Mouse (Mus musculus) midbrain, embryonic 16.5 days (tissue): ENCODE measurements around the gene Fam49a. TPM values are rescaled to one million over a fixed set of nuclear protein-coding genes. Genes with fewer than 3 reads are reported as not detected.
A peak's percentile ranks its signal among the peaks of the same experiment; 100 is the strongest.

Source experiments
- ATAC-seq: fragments of 200-750 bp; cut with Nextera tagmentation; 2 replicates; pipeline ENCODE4 v1.8.0; 2017; ENCODE audit warnings: moderate TSS enrichment
- H3K27ac ChIP-seq: fragments of 300-500 bp; sonication (generic); 2 replicates; pipeline ENCODE4 v1.5.1; 2014; ENCODE audit warnings: mild to moderate bottlenecking, low read length, mixed read lengths
- H3K27me3 ChIP-seq: fragments of 300-500 bp; sonication (generic); 2 replicates; pipeline ENCODE4 v1.6.1; 2014; ENCODE audit warnings: low read depth, low read length, mixed read lengths; ENCODE audit not compliant: control insufficient read depth, insufficient read depth
- H3K36me3 ChIP-seq: fragments of 300-500 bp; sonication (generic); 2 replicates; pipeline ENCODE4 v1.6.1; 2014; ENCODE audit warnings: mild to moderate bottlenecking, low read length, moderate library complexity, mixed read lengths; ENCODE audit not compliant: control insufficient read depth, insufficient read depth
- H3K4me1 ChIP-seq: fragments of 300-500 bp; sonication (generic); 2 replicates; pipeline ENCODE4 v1.6.1; 2014; ENCODE audit warnings: mild to moderate bottlenecking, low read length, mixed read lengths; ENCODE audit not compliant: control insufficient read depth, insufficient read depth
- H3K4me2 ChIP-seq: fragments of 300-500 bp; sonication (generic); 2 replicates; pipeline ENCODE4 v1.6.1; 2014; ENCODE audit warnings: mild to moderate bottlenecking, low read length, mixed read lengths
- H3K4me3 ChIP-seq: fragments of 300-500 bp; sonication (generic); 2 replicates; pipeline ENCODE4 v1.5.1; 2014; ENCODE audit warnings: low read depth, mild to moderate bottlenecking, low read length, moderate library complexity, mixed read lengths
- H3K9ac ChIP-seq: fragments of 300-500 bp; sonication (generic); 2 replicates; pipeline ENCODE4 v1.6.1; 2014; ENCODE audit warnings: low read depth, low read length, mixed read lengths
- H3K9me3 ChIP-seq: fragments of 300-500 bp; sonication (generic); replicated peaks from 2 replicates; pipeline ENCODE4 v1.6.1; 2014; ENCODE audit warnings: mild to moderate bottlenecking, low read length, mixed read lengths; ENCODE audit not compliant: control insufficient read depth, poor library complexity, severe bottlenecking
- WGBS: fragments of 180-500 bp; shearing (Covaris S2); extraction: QIAGEN DNeasy Blood & Tissue Kit; methylation state at CpG from one replicate; pipeline ENCODE4 v1.1.7; 2014; 5-methylcytosine and 5-hydroxymethylcytosine counted together
- polyA plus RNA-seq: library from polyadenylated mRNA; unstranded; fragments of >200 nt; fragmentation: Nextera tagmentation; extraction: Ambion mirVana; gene quantifications from 2 replicates; pipeline ENCODE4 v1.2.1, GENCODE M21; 2015

Gene Fam49a
- polyA plus RNA-seq, 1 experiment from 2014 or later: 72.1 TPM

- ATAC-seq: no peak
- no peaks in the 10 kb centered on the region for H3K27me3 ChIP-seq
- no peaks in the 10 kb centered on the region for H3K9me3 ChIP-seq
- H3K36me3 ChIP-seq: no peaks in the 10 kb centered on the region
- H3K4me2 ChIP-seq: no peak overlapping the region
- no peak overlapping the region for H3K9ac ChIP-seq
- 92% methylated on average over 5 of the region's 5 CpGs for WGBS
- peaks cover 10% of the 10 kb centered on the region for H3K4me1 ChIP-seq
- no peak overlapping the region for H3K4me3 ChIP-seq
- no peak overlapping the region for H3K27ac ChIP-seq
Measured at GRCm38 (mm10) chr12:12294380-12295171, 32.6 kb downstream of the Fam49a start.

GRCm38 (mm10) chr12:12298451-12298850 lies 36.5 kb downstream of the Fam49a start:
- Histone ChIP-seq H3K27ac (no peak overlapping the region), H3K4me2 (no peak overlapping the region), H3K4me1 (no peaks in the 10 kb centered on the region; the same call in 1 of the 2 replicates)

GRCm38 (mm10) chr12:12299303-12299702 lies 37.4 kb downstream of the Fam49a start:
- Histone ChIP-seq H3K27me3 (no peaks in the 10 kb centered on the region), H3K27ac (no peak overlapping the region), H3K36me3 (no peaks in the 10 kb centered on the region), H3K4me3 (no peak overlapping the region), H3K9me3 (no peaks in the 10 kb centered on the region), H3K4me2 (no peak overlapping the region), H3K4me1 (no peaks in the 10 kb centered on the region; the same call in 1 of the 2 replicates), H3K9ac (no peak overlapping the region)
- WGBS: 76% methylated on average over 2 of the region's 2 CpGs
- ATAC-seq: no peak

More at GRCm38 (mm10) chr12:12298451-12298850, 36.5 kb downstream of the Fam49a start:
- no peak overlapping the region for H3K4me3 ChIP-seq
- no peaks in the 10 kb centered on the region for H3K9me3 ChIP-seq
- no peaks in the 10 kb centered on the region for H3K27me3 ChIP-seq
- 95% methylated on average over 7 of the region's 7 CpGs for WGBS
- H3K36me3 ChIP-seq: no peaks in the 10 kb centered on the region
- ATAC-seq: no peak
- H3K9ac ChIP-seq: no peak overlapping the region

GRCm38 (mm10) chr12:12301149-12301548 lies 39.2 kb downstream of the Fam49a start:
- H3K4me3 ChIP-seq: no peak overlapping the region
- H3K27ac ChIP-seq: no peak overlapping the region
- H3K27me3 ChIP-seq: no peaks in the 10 kb centered on the region
- no peaks in the 10 kb centered on the region for H3K36me3 ChIP-seq
- no peak overlapping the region for H3K4me2 ChIP-seq
- WGBS: 84% methylated on average over 2 of the region's 2 CpGs
- no peaks in the 10 kb centered on the region; the same call in 1 of the 2 replicates for H3K4me1 ChIP-seq
- ATAC-seq: no peak
- no peak overlapping the region for H3K9ac ChIP-seq
- H3K9me3 ChIP-seq: no peaks in the 10 kb centered on the region

- H3K9ac ChIP-seq: no peak overlapping the region
- H3K4me3 ChIP-seq: no peak overlapping the region
- H3K4me1 ChIP-seq: no peaks in the 10 kb centered on the region; the same call in 1 of the 2 replicates
- no peaks in the 10 kb centered on the region for H3K9me3 ChIP-seq
- WGBS: 58% methylated on average over 4 of the region's 4 CpGs
- no peak overlapping the region for H3K4me2 ChIP-seq
- no peak overlapping the region for H3K27ac ChIP-seq
- no peaks in the 10 kb centered on the region for H3K36me3 ChIP-seq
- ATAC-seq: peak; percentile 26; the same call in 1 of the 2 replicates
- no peaks in the 10 kb centered on the region for H3K27me3 ChIP-seq
Measured at GRCm38 (mm10) chr12:12301815-12302214, 39.9 kb downstream of the Fam49a start.

- no peak for ATAC-seq
- no peaks in the 10 kb centered on the region for H3K4me1 ChIP-seq
- 97% methylated on average over 3 of the region's 3 CpGs for WGBS
- no peak overlapping the region for H3K4me3 ChIP-seq
- no peak overlapping the region for H3K4me2 ChIP-seq
- no peaks in the 10 kb centered on the region for H3K27me3 ChIP-seq
- H3K36me3 ChIP-seq: no peaks in the 10 kb centered on the region
- H3K27ac ChIP-seq: no peak overlapping the region
- no peak overlapping the region for H3K9ac ChIP-seq
- H3K9me3 ChIP-seq: no peaks in the 10 kb centered on the region
Measured at GRCm38 (mm10) chr12:12306214-12306613, 44.3 kb downstream of the Fam49a start.

- Histone ChIP-seq H3K36me3 (no peaks in the 10 kb centered on the region), H3K27ac (no peak overlapping the region), H3K9ac (no peak overlapping the region), H3K9me3 (no peaks in the 10 kb centered on the region), H3K4me1 (no peaks in the 10 kb centered on the region), H3K4me2 (no peak overlapping the region), H3K4me3 (no peak overlapping the region), H3K27me3 (no peaks in the 10 kb centered on the region)
- no peak for ATAC-seq
- WGBS: 85% methylated on average over 6 of the region's 6 CpGs
Measured at GRCm38 (mm10) chr12:12306814-12307213, 44.9 kb downstream of the Fam49a start.

- no peak for ATAC-seq
- no peak overlapping the region for H3K4me2 ChIP-seq
- no peak overlapping the region for H3K9ac ChIP-seq
- 89% methylated on average over 8 of the region's 8 CpGs for WGBS
- no peaks in the 10 kb centered on the region for H3K9me3 ChIP-seq
- no peaks in the 10 kb centered on the region for H3K36me3 ChIP-seq
- no peak overlapping the region for H3K4me3 ChIP-seq
- no peaks in the 10 kb centered on the region for H3K27me3 ChIP-seq
- H3K4me1 ChIP-seq: no peaks in the 10 kb centered on the region
- no peak overlapping the region for H3K27ac ChIP-seq
Measured at GRCm38 (mm10) chr12:12307245-12307644, 45.3 kb downstream of the Fam49a start.

GRCm38 (mm10) chr12:12313437-12313836 lies 51.5 kb downstream of the Fam49a start:
- no peak overlapping the region for H3K27ac ChIP-seq

More at GRCm38 (mm10) chr12:12313437-12313836, 51.5 kb downstream of the Fam49a start:
- H3K4me1 ChIP-seq: peaks cover 21% of the 10 kb centered on the region
- H3K4me2 ChIP-seq: no peak overlapping the region
- H3K36me3 ChIP-seq: no peaks in the 10 kb centered on the region
- H3K9ac ChIP-seq: no peak overlapping the region
- H3K4me3 ChIP-seq: no peak overlapping the region
- no peaks in the 10 kb centered on the region for H3K27me3 ChIP-seq
- no peak for ATAC-seq
- no peaks in the 10 kb centered on the region for H3K9me3 ChIP-seq
